Mouse (Mus musculus): ENCODE measurements at regions not wholly inside any gene's neighbourhood (a gene's known extent, or its start where the extent isn't known, plus 50 kb on each side); places are given as distances from the start of the nearest gene placed in this dataset.
A peak's percentile ranks its signal among the peaks of the same experiment; 100 is the strongest.

DNA sequence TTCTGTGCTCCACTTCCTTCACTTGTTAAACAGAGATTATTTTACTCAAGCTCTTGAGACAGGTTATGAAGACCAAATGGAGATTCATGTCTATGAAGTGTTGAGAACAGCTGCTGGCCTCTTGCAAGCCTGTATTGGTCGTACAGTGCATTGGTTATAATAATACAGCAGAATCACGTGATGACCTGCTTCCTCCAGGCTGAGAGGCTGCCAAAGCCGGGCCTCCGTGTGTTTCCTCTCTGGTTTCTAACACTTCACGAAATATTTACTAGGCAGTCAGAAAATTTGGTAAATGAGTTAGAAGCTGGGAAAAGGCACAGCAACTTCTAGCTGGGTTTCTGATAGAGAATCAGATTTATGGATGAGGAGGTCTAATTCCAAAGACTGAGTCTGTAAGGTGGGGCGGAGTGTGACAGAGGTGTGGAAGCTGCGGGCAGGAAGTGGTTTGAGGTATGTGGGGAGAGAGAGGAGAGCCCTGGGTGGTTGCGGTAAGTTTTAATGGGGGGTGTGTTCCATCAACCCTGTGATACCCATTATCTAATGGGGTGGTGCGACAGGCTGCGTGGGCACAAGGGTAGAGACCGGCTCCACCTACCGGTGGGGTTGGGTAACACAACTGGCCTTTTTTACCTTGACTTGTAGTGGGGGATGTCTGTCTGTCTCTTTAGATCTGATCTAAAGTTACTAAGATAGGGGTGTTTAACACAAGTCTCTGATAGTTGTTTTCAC, 159.5 kb downstream of the Plpp3 start:
- intact Hi-C loops (cut with DNase I), result loop anchor here (5.0 kb wide), 1 partner anchor 159 kb away; the partner anchor contains the start of gene Plpp3

GRCm38 (mm10) chr4:105318421-105318820, 161.3 kb downstream of the Plpp3 start:
- DNase-seq (ENCODE audit: extremely low spot score in 1 of 2, low spot score in 2 of 2), result no peak
- intact Hi-C loops (cut with DNase I), result loop anchor here (5.0 kb wide), 1 partner anchor 161 kb away; the partner anchor contains the start of gene Plpp3

More for the DNA sequence above, 159.5 kb downstream of the Plpp3 start:
- no peak for DNase-seq (ENCODE audit: extremely low spot score in 1 of 2, low spot score in 2 of 2)

- intact Hi-C loops (cut with DNase I), result no loop called here
- no peak for DNase-seq (ENCODE audit: extremely low spot score in 1 of 2, low spot score in 2 of 2)
Measured at GRCm38 (mm10) chr4:105323446-105323845, 166.3 kb downstream of the Plpp3 start.

GRCm38 (mm10) chr4:105326989-105327388, 169.8 kb downstream of the Plpp3 start:
- no peak for DNase-seq (ENCODE audit: extremely low spot score in 1 of 2, low spot score in 2 of 2)
- intact Hi-C loops (cut with DNase I), result no loop called here

DNA sequence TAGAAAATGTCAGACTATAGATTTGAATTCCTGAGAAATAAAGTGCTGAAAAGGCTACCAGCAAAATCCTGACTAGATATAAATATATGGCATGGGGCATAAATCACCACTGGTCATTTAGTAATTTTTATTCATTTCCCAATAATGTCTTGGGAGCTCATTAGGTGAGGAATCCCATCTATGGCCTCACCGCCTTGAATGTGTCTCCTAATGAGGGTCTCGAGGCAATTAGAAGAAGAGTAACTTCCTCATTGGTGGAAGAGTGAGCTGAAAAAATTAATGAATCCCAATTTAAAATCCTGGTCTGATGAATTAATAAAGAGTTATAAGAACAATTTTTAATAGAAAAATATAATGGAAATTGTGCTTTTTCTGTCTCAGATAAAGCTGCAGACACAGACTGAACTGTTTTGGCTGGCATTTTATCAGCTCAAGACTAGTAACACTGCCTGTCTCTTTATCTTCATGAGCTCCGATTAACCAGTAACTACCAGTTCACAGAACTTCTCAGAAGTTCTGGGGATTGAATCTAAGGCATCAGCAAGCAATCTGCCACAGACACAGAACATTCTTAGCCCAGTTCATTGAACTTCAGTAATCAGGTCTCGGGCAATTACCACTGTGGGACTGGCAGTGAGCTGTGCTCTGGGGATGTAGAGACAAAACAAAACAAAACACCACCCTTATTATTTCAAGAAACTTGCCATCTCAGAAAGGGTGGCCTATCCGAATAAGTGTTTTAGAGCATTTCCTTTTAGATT, 170.7 kb downstream of the Plpp3 start:
- intact Hi-C loops (cut with DNase I), result no loop called here
- no peak for DNase-seq (ENCODE audit: extremely low spot score in 1 of 2, low spot score in 2 of 2)

GRCm38 (mm10) chr4:105328776-105329175, 171.6 kb downstream of the Plpp3 start:
- peak in 1 of 2 experiments; percentile 28 for DNase-seq (ENCODE audit: extremely low spot score in 1 of 2, low spot score in 2 of 2)
- intact Hi-C loops (cut with DNase I), result no loop called here

DNA sequence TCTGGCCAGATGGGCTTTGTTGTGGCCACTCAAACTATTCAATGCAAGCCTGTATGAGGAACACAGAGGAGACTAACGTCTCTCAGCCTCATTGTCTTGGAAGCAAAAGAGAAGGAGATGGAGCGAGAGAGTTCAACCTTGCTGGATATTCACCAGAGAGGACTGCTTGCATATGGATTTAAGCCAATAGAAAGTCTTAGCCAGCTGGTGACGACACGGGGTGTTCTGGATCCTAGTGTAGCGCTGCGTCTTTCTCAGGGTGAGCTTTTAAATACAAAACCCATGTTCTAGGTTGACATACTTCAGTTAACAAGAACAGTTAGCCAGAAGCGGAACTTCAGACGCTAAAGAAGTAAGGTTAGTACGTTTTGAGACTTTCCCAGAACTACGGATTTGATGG, 174.9 kb downstream of the Plpp3 start:
- DNase-seq (ENCODE audit: extremely low spot score in 1 of 2, low spot score in 2 of 2), result no peak
- intact Hi-C loops (cut with DNase I), result no loop called here

DNA sequence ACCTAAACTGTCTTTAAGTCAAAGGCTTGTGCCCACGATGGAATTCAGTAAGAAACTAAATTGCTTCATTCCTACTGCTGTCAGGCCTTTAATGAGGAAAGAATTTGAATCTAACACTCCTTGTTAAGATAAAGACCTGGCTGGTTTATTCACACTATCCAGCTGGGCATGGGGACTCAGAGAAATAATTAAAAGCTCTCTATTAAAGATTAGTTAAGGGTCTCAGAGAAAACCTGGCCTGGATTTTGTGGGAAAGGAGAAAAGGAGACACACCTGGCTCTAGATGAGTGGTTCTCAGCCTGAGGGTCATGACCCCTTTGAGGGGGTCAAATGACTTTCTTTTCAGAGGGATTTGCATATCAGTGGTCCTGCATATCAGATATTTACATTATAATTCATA, 178.7 kb downstream of the Plpp3 start:
- DNase-seq (ENCODE audit: extremely low spot score in 1 of 2, low spot score in 2 of 2), result no peak
- intact Hi-C loops (cut with DNase I), result no loop called here

DNA sequence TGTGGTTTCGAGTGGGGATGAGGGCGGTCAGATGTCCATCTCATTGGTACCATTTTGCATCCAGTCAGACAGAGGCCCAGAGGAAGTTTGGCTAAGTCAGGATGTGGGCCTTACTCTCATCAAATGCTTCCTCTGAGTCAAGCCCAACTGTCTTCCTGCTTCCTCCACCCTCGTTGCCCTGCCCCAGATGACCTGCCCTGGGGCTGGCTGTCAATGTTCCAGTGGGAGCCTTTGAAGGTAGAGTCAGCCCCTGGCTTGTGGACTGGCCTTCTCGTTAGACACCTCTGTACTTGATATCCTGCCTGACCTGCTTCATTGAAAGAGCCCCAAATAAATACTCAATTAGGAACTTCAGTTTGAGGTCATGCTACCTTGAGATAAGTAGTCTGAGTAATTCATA, 179.4 kb downstream of the Plpp3 start:
- intact Hi-C loops (cut with DNase I), result no loop called here
- DNase-seq (ENCODE audit: extremely low spot score in 1 of 2, low spot score in 2 of 2), result no peak

DNA sequence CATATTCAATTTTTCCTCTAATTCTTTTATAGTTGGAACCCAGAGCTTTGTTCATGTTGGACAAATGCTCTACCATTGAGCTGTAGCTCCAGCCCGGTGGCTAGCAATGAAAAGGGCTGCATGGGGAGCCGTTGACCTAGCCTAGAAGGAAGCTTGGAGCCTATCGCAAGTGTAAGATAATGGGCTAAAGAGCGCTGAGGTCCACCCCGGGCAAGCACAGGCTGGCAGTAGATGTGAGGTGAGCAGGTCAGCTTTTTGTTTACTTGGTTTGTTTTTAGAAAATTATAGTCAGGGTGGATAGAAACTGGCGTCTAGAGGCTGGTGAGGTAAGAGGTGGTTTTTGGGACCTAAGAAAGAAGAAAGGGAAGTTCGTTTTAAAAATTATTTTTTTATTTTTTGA, 181.0 kb downstream of the Plpp3 start:
- intact Hi-C loops (cut with DNase I), result no loop called here
- no peak for DNase-seq (ENCODE audit: extremely low spot score in 1 of 2, low spot score in 2 of 2)

GRCm38 (mm10) chr4:105338861-105339260, 181.7 kb downstream of the Plpp3 start:
- no peak for DNase-seq (ENCODE audit: extremely low spot score in 1 of 2, low spot score in 2 of 2)
- intact Hi-C loops (cut with DNase I), result no loop called here

DNA sequence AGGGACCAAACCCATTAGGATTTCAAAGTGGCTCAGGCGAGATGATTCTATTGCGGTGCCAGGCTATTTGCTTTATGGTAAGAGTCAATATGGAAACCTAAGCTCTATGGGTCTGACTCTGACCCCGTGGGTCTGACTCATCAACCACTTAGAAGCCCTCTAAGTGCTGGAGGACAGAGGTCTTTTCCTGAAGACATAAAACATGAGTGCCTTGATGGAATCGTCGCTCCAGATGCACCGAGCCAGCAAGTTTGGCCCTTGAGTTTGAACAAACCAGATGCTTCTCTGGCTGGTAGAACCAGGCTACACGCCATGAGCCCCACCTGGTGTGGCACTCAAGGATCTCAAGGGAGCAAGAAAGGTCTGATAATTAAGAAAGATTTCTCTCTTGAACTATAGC, 184.1 kb downstream of the Plpp3 start:
- no peak for DNase-seq (ENCODE audit: extremely low spot score in 1 of 2, low spot score in 2 of 2)
- intact Hi-C loops (cut with DNase I), result no loop called here

- intact Hi-C loops (cut with DNase I), result no loop called here
- no peak for DNase-seq (ENCODE audit: extremely low spot score in 1 of 2, low spot score in 2 of 2)
Measured at GRCm38 (mm10) chr4:105346846-105347245, 189.7 kb downstream of the Plpp3 start.

- DNase-seq (ENCODE audit: extremely low spot score in 1 of 2, low spot score in 2 of 2), result no peak
- intact Hi-C loops (cut with DNase I), result no loop called here
Measured at GRCm38 (mm10) chr4:105347911-105348310, 190.8 kb downstream of the Plpp3 start.

DNA sequence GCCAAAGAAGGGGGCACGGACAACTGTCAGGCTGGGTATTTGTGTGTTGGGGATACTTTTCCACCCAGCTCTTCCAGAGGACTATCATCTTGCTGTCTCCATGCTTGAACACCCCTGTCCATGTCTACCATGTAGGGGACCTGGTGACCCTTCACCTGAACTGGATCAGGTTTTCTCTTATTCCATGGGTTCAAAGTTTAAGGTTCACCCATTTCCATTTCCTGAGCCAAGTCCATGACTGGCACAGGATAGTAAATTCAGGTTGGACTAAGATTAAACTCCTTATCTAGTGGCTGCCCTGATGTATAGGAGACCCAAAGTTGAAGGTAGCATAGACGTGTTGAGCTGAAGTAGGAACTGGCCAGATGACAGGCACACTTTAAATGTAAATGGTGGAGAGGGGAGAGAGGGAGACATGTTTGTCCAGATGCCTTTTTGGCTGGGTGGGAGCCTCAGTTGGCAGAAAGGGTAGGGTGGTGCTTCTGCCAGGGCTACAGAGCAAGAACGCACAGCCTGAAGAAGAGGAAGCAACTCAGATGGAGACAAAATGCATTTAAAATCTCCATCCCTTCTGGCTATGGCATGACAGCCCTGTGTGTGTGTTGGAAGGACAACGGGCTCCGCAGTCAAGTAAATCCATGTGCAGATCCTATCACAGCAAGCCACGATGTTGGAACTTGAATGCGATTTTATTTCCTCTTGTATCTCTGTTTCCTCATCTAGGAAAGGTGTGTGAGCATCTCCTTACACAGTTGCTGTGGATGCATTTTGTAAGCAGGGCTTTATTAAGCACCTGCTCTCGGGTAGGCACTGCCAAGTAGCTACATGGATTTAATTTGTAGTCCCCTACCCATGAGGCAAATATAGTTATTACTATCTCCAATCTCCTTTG, 192.4 kb downstream of the Plpp3 start:
- intact Hi-C loops (cut with DNase I), result no loop called here
- no peak for DNase-seq (ENCODE audit: extremely low spot score in 1 of 2, low spot score in 2 of 2)

- intact Hi-C loops (cut with DNase I), result no loop called here
- DNase-seq (ENCODE audit: extremely low spot score in 1 of 2, low spot score in 2 of 2), result peak in 1 of 2 experiments; percentile 34
Measured at GRCm38 (mm10) chr4:105352342-105352741, 195.2 kb downstream of the Plpp3 start.

DNA sequence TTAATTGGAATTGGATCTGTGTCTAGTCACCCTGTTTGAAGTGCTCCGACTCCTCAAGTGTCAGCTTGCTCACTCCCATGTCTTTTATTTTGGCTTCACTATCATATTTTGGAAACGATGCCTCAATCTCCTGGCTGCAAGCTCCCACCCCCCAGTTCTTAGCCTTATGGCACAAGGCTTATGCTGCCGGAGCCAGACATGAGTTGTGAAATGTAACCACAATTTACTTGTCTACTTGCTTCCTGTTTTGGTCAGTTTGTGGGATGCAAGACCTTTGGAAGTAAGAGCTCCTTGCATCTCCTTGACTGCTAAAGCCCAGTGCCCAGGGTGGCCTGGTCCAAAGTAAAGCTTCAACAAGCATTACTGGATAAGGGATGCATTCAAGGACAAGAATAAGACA, 195.8 kb downstream of the Plpp3 start:
- intact Hi-C loops (cut with DNase I), result no loop called here
- no peak for DNase-seq (ENCODE audit: extremely low spot score in 1 of 2, low spot score in 2 of 2)

- intact Hi-C loops (cut with DNase I), result no loop called here
- no peak for DNase-seq (ENCODE audit: extremely low spot score in 1 of 2, low spot score in 2 of 2)
Measured at GRCm38 (mm10) chr4:105354097-105354496, 196.9 kb downstream of the Plpp3 start.

- intact Hi-C loops (cut with DNase I), result no loop called here
- DNase-seq (ENCODE audit: extremely low spot score in 1 of 2, low spot score in 2 of 2), result no peak
Measured at GRCm38 (mm10) chr4:105356616-105357015, 199.5 kb downstream of the Plpp3 start.
